Mouse (Mus musculus): Measurements from ENCODE around the gene Slc22a12. TPM values are rescaled to one million over a fixed set of nuclear protein-coding genes. Genes with fewer than 3 reads are reported as not detected.

The Slc22a12 gene
- total RNA-seq (2012; rRNA removed), result not detected in 2 replicates
- polyA plus RNA-seq (2012; ENCODE audit: insufficient read depth in 1 of 2, insufficient read length in 2 of 2, low read depth in 1 of 2, low replicate concordance in 2 of 2, missing spikeins in 1 of 2), result not detected

- Histone ChIP-seq H3K36me3 (ENCODE audit: control insufficient read depth in 1 of 2, insufficient read depth in 2 of 2, low read length in 2 of 2) (no peaks in the 10 kb centered on the region; a peak in 1 of 4 replicates), H3K4me3 (ENCODE audit: control insufficient read depth in 1 of 2, insufficient read depth in 1 of 2, low read depth in 2 of 2, low read length in 2 of 2) (no peak within 1 kb of the TSS), H3K4me1 (ENCODE audit: control insufficient read depth in 1 of 2, insufficient read depth in 2 of 2, low read length in 2 of 2) (peaks cover 0 to 5% of the 10 kb centered on the region in 2 experiments; a peak in 1 of 4 replicates), H3K27me3 (ENCODE audit: control insufficient read depth in 1 of 2, insufficient read depth in 2 of 2, low read length in 2 of 2) (no peaks in the 10 kb centered on the region; a peak in 1 of 4 replicates), H3K27ac (ENCODE audit: control insufficient read depth, low read depth, low read length) (no peak within 1 kb of the TSS), H3K79me2 (ENCODE audit: control insufficient read depth, insufficient read depth, low read length, poor library complexity) (no peaks in the 10 kb centered on the region), H3K9ac (ENCODE audit: control insufficient read depth, low read depth, low read length, poor library complexity, severe bottlenecking) (no peak within 1 kb of the TSS), H3K9me3 (replicated peaks; ENCODE audit: insufficient read depth, low read length) (no peaks in the 10 kb centered on the region)
- TF ChIP-seq TAL1 (IDR thresholded peaks at IDR 0.05; ENCODE audit: low read length) (no peak), MYB (IDR thresholded peaks at IDR 0.05; ENCODE audit: low read depth, low read length) (no peak), SMC3 (IDR thresholded peaks at IDR 0.05; ENCODE audit: low read depth, low read length) (no peak), GATA1 (IDR thresholded peaks at IDR 0.05; ENCODE audit: low read depth, low read length) (no peak), HCFC1 (IDR thresholded peaks at IDR 0.05; ENCODE audit: low read depth, low read length) (no peak), ZNF384 (IDR thresholded peaks at IDR 0.05; ENCODE audit: low read depth, low read length) (no peak), MAZ (IDR thresholded peaks at IDR 0.05; ENCODE audit: low read depth, low read length) (no peak), TBP (IDR thresholded peaks at IDR 0.05; ENCODE audit: low read depth, low read length) (no peak), GABPA (IDR thresholded peaks at IDR 0.05; ENCODE audit: low read depth, low read length) (no peak), ZC3H11A (IDR thresholded peaks at IDR 0.05; ENCODE audit: low read depth, low read length) (no peak), EP300 (IDR thresholded peaks at IDR 0.05; ENCODE audit: low read depth in 1 of 2, low read length in 2 of 2) (no peak)
- peak; percentile 38 for DNase-seq (ENCODE audit: low read depth, low spot score)
These were observed at the start of gene Slc22a12 for GRCm38 (mm10) chr19:6542367-6543034. TSS of gene Slc22a12 (minus strand) at chr19:6543032.

GRCm38 (mm10) chr19:6572001-6572400 is 29.2 kb upstream of the Slc22a12 start:
- Histone ChIP-seq H3K9ac (ENCODE audit: control insufficient read depth, low read depth, low read length, poor library complexity, severe bottlenecking) (no peak overlapping the region), H3K4me1 (ENCODE audit: control insufficient read depth in 1 of 2, insufficient read depth in 2 of 2, low read length in 2 of 2) (no peaks in the 10 kb centered on the region), H3K4me3 (ENCODE audit: control insufficient read depth in 1 of 2, insufficient read depth in 1 of 2, low read depth in 2 of 2, low read length in 2 of 2) (no peak overlapping the region), H3K79me2 (ENCODE audit: control insufficient read depth, insufficient read depth, low read length, poor library complexity) (no peaks in the 10 kb centered on the region), H3K27me3 (ENCODE audit: control insufficient read depth in 1 of 2, insufficient read depth in 2 of 2, low read length in 2 of 2) (peaks cover 4 to 9% of the 10 kb centered on the region in 2 experiments), H3K27ac (ENCODE audit: control insufficient read depth, low read depth, low read length) (no peak overlapping the region), H3K36me3 (ENCODE audit: control insufficient read depth in 1 of 2, insufficient read depth in 2 of 2, low read length in 2 of 2) (no peaks in the 10 kb centered on the region), H3K9me3 (replicated peaks; ENCODE audit: insufficient read depth, low read length) (no peaks in the 10 kb centered on the region)
- no peak for DNase-seq (ENCODE audit: low read depth, low spot score)
- TF ChIP-seq MXI1 (IDR thresholded peaks at IDR 0.05; ENCODE audit: low read depth, low read length) (no peak), MAX (IDR thresholded peaks at IDR 0.05; ENCODE audit: low read length) (no peak), ZMIZ1 (IDR thresholded peaks at IDR 0.05; ENCODE audit: low read depth, low read length) (no peak), ELF1 (IDR thresholded peaks at IDR 0.05; ENCODE audit: low read depth, low read length) (no peak), MAZ (IDR thresholded peaks at IDR 0.05; ENCODE audit: low read depth, low read length) (no peak)
